Mouse (Mus musculus): ENCODE data around the gene Olfr209. TPM values are rescaled to one million over a fixed set of nuclear protein-coding genes. Genes with fewer than 3 reads are reported as not detected.

Gene Olfr209
- total and polyA plus RNA-seq, 2 experiments from 2014 or later = not detected

DNA sequence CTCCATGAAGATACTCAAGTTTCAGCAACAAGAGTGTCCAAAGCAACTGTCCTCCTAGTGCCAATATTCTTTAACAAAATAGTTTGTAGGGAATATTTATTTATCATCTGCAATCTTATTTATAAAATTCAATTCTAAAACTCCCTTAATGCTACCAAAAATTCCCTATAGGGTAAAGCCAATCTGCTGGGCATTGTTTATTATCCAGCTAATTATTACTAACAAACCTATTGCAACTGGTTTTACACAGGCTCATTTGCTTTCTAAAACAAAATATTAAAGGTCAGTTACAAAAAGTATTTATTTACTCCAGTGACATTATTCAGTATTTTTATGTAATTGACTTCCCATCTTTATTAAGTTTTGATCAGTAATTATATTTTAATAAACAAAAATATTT, 45.6 kb downstream of the Olfr209 start, which contains the start of gene Olfr204:
Gene Olfr204, minus strand, starts transcription at position 101 of the 400 bp plus-strand sequence.
- no peak within 1 kb of the TSS for H3K9ac ChIP-seq (replicated peaks; ENCODE audit: low read depth, low read length)
- no peak for ATAC-seq (ENCODE audit: insufficient read depth, low read depth)
- H3K27ac ChIP-seq (ENCODE audit: low read depth) = no peak within 1 kb of the TSS
- DNase-seq (ENCODE audit: low spot score) = no peak
- no peaks in the 10 kb centered on the region for H3K9me3 ChIP-seq (replicated peaks; ENCODE audit: control insufficient read depth, low read length)
- no peak within 1 kb of the TSS for H3K4me3 ChIP-seq (ENCODE audit: low read depth, low read length)
- H3K4me2 ChIP-seq (ENCODE audit: low read depth, low read length) = no peak within 1 kb of the TSS
- no peaks in the 10 kb centered on the region for H3K36me3 ChIP-seq (replicated peaks; ENCODE audit: control insufficient read depth, insufficient read depth, low read length)
- TF ChIP-seq CTCF (IDR thresholded peaks at IDR 0.05; ENCODE audit: low read depth) = no peak
- no peak for TF ChIP-seq EP300 (IDR thresholded peaks at IDR 0.05; ENCODE audit: low read depth)
- no peaks in the 10 kb centered on the region for H3K27me3 ChIP-seq (ENCODE audit: control insufficient read depth, insufficient read depth, low read length)
- H3K4me1 ChIP-seq (ENCODE audit: control insufficient read depth, insufficient read depth) = no peaks in the 10 kb centered on the region

Other genes with a start within 250 kb of the Olfr209 start
- not detected in 2 replicates for gene Olfr194, start 242.9 kb downstream of the Olfr209 start, total RNA-seq (2014; rRNA removed; ENCODE audit: low replicate concordance)
- gene Olfr194, start 242.9 kb downstream of the Olfr209 start, polyA plus RNA-seq (2015; fragmentation: Nextera tagmentation; extraction: Ambion mirVana) = not detected in 2 replicates
- not detected in 2 replicates for gene Olfr195, start 216.9 kb downstream of the Olfr209 start, total RNA-seq (2014; rRNA removed; ENCODE audit: low replicate concordance)
- gene Olfr195, start 216.9 kb downstream of the Olfr209 start, polyA plus RNA-seq (2015; fragmentation: Nextera tagmentation; extraction: Ambion mirVana) = not detected in 2 replicates
- not detected in 2 replicates for gene Olfr196, start 193.5 kb downstream of the Olfr209 start, total RNA-seq (2014; rRNA removed; ENCODE audit: low replicate concordance)
- not detected in 2 replicates for gene Olfr196, start 193.5 kb downstream of the Olfr209 start, polyA plus RNA-seq (2015; fragmentation: Nextera tagmentation; extraction: Ambion mirVana)
- gene Olfr198, start 160.5 kb downstream of the Olfr209 start, total RNA-seq (2014; rRNA removed; ENCODE audit: low replicate concordance) = not detected in 2 replicates
- gene Olfr198, start 160.5 kb downstream of the Olfr209 start, polyA plus RNA-seq (2015; fragmentation: Nextera tagmentation; extraction: Ambion mirVana) = not detected in 2 replicates
- gene Olfr199, start 144.2 kb downstream of the Olfr209 start, total RNA-seq (2014; rRNA removed; ENCODE audit: low replicate concordance) = not detected in 2 replicates
- not detected in 2 replicates for gene Olfr199, start 144.2 kb downstream of the Olfr209 start, polyA plus RNA-seq (2015; fragmentation: Nextera tagmentation; extraction: Ambion mirVana)
- not detected in 2 replicates for gene Olfr201, start 91.4 kb downstream of the Olfr209 start, total RNA-seq (2014; rRNA removed; ENCODE audit: low replicate concordance)
- gene Olfr201, start 91.4 kb downstream of the Olfr209 start, polyA plus RNA-seq (2015; fragmentation: Nextera tagmentation; extraction: Ambion mirVana) = not detected in 2 replicates
- not detected in 2 replicates for gene Olfr202, start 77.2 kb downstream of the Olfr209 start, total RNA-seq (2014; rRNA removed; ENCODE audit: low replicate concordance)
- gene Olfr202, start 77.2 kb downstream of the Olfr209 start, polyA plus RNA-seq (2015; fragmentation: Nextera tagmentation; extraction: Ambion mirVana) = not detected in 2 replicates
- not detected in 2 replicates for gene Olfr203, start 65.1 kb downstream of the Olfr209 start, total RNA-seq (2014; rRNA removed; ENCODE audit: low replicate concordance)
- not detected in 2 replicates for gene Olfr203, start 65.1 kb downstream of the Olfr209 start, polyA plus RNA-seq (2015; fragmentation: Nextera tagmentation; extraction: Ambion mirVana)
- not detected in 2 replicates for gene Olfr204, start 45.7 kb downstream of the Olfr209 start, total RNA-seq (2014; rRNA removed; ENCODE audit: low replicate concordance)
- not detected in 2 replicates for gene Olfr204, start 45.7 kb downstream of the Olfr209 start, polyA plus RNA-seq (2015; fragmentation: Nextera tagmentation; extraction: Ambion mirVana)
- not detected in 2 replicates for gene Olfr205, start 32.9 kb downstream of the Olfr209 start, total RNA-seq (2014; rRNA removed; ENCODE audit: low replicate concordance)
- not detected in 2 replicates for gene Olfr205, start 32.9 kb downstream of the Olfr209 start, polyA plus RNA-seq (2015; fragmentation: Nextera tagmentation; extraction: Ambion mirVana)
- not detected in 2 replicates for gene Olfr206, start 14.7 kb downstream of the Olfr209 start, total RNA-seq (2014; rRNA removed; ENCODE audit: low replicate concordance)
- not detected in 2 replicates for gene Olfr206, start 14.7 kb downstream of the Olfr209 start, polyA plus RNA-seq (2015; fragmentation: Nextera tagmentation; extraction: Ambion mirVana)
- not detected in 2 replicates for gene Gabrr3, start 43.3 kb upstream of the Olfr209 start, total RNA-seq (2014; rRNA removed; ENCODE audit: low replicate concordance)
- gene Gabrr3, start 43.3 kb upstream of the Olfr209 start, polyA plus RNA-seq (2015; fragmentation: Nextera tagmentation; extraction: Ambion mirVana) = not detected in 2 replicates
- gene Riox2, start 107.8 kb upstream of the Olfr209 start, total RNA-seq (2014; rRNA removed; ENCODE audit: low replicate concordance) = 0.73 and 3.4 TPM in 2 replicates
- 15.0 and 16.3 TPM in 2 replicates for gene Riox2, start 107.8 kb upstream of the Olfr209 start, polyA plus RNA-seq (2015; fragmentation: Nextera tagmentation; extraction: Ambion mirVana)
- 26.9 and 40.0 TPM in 2 replicates for gene Crybg3, start 237.0 kb upstream of the Olfr209 start, total RNA-seq (2014; rRNA removed; ENCODE audit: low replicate concordance)
- gene Crybg3, start 237.0 kb upstream of the Olfr209 start, polyA plus RNA-seq (2015; fragmentation: Nextera tagmentation; extraction: Ambion mirVana) = 8.9 and 9.2 TPM in 2 replicates